Comparison of ENCODE assay signal across 8 mouse cellular contexts in genomic region chr7:140125278-140126021, GRCm38 (mm10). TPM values are rescaled to one million over a fixed set of nuclear protein-coding genes. Genes with fewer than 3 reads are reported as not detected.
DNase-seq lines count a peak whose midpoint lies in the region; ATAC-seq lines count a peak whose summit lies in the region.

No protein-coding gene starts in this region.

- H3K9ac ChIP-seq in hindbrain, embryonic 14.5 days: peak overlapping the region; percentile 76

- ATAC-seq in hindbrain, embryonic 14.5 days (ENCODE audit: low FRiP score): peak; percentile 96

- peak overlapping the region; percentile 75 for H3K4me3 ChIP-seq in hindbrain, embryonic 14.5 days (replicated peaks; ENCODE audit: low read length)

- peak; percentile 81 for DNase-seq in WW6 (ENCODE audit: low read depth, low spot score)
- peak; percentile 87 to 93 for DNase-seq in cerebellum, postnatal 36 days
- DNase-seq in frontal cortex, postnatal 25 days (ENCODE audit: low spot score in 2 of 2): peak; percentile 61 to 72
- peak; percentile 84 for DNase-seq in hindbrain, embryonic 14.5 days (ENCODE audit: low spot score)
- peak; percentile 85 to 87 for DNase-seq in layer of hippocampus, postnatal 36 days
- DNase-seq in lung, postnatal 25 days (ENCODE audit: low spot score): peak; percentile 95
- DNase-seq in retina, adult 2 months (ENCODE audit: low read depth, low spot score): peak; percentile 72
- DNase-seq in thymus, postnatal 25 days: peak; percentile 93

- no peaks in the 10 kb centered on the region for H3K27me3 ChIP-seq in hindbrain, embryonic 14.5 days (ENCODE audit: control insufficient read depth, insufficient read depth, low read length)

- peak overlapping the region; percentile 90 for H3K4me2 ChIP-seq in hindbrain, embryonic 14.5 days (replicated peaks)

- 2% methylated on average over 38 of the region's 40 CpGs for WGBS in hindbrain, embryonic 14.5 days

- peaks cover 9% of the 10 kb centered on the region; the same call in 1 of the 2 replicates for H3K4me1 ChIP-seq in hindbrain, embryonic 14.5 days (replicated peaks; ENCODE audit: control insufficient read depth, insufficient read depth, low read length)

- H3K9me3 ChIP-seq in hindbrain, embryonic 14.5 days (ENCODE audit: control insufficient read depth, low read length): no peaks in the 10 kb centered on the region

- no peaks in the 10 kb centered on the region for H3K36me3 ChIP-seq in hindbrain, embryonic 14.5 days (replicated peaks; ENCODE audit: control insufficient read depth, insufficient read depth)

- H3K27ac ChIP-seq in hindbrain, embryonic 14.5 days: peak overlapping the region; percentile 29; the same call in 1 of the 2 replicates

RNA-seq across cellular contexts. Expression of gene Echs1, which starts 9.2 kb away (rescaled TPM):
- polyA plus RNA-seq in hindbrain, embryonic 14.5 days (2014; fragmentation: Nextera tagmentation; extraction: Ambion mirVana): 123 and 127 TPM in 2 replicates
- total RNA-seq in layer of hippocampus, postnatal 36 days (2021): 10 to 100 TPM; 60.2 to 61.0 TPM

RNA-seq across cellular contexts. Expression of gene Paox, which starts 9.9 kb away (rescaled TPM):
- polyA plus RNA-seq in hindbrain, embryonic 14.5 days (2014; fragmentation: Nextera tagmentation; extraction: Ambion mirVana): 9.2 and 10.7 TPM in 2 replicates
- total RNA-seq in layer of hippocampus, postnatal 36 days (2021): 1 to 10 TPM; 3.0 to 3.4 TPM

RNA-seq across cellular contexts. Expression of gene Mtg1, which starts 11.9 kb away (rescaled TPM):
- polyA plus RNA-seq in hindbrain, embryonic 14.5 days (2014; fragmentation: Nextera tagmentation; extraction: Ambion mirVana): 26.0 and 30.6 TPM in 2 replicates
- 10 to 100 TPM; 23.0 to 27.3 TPM for total RNA-seq in layer of hippocampus, postnatal 36 days (2021)

RNA-seq across cellular contexts. Expression of gene Fuom, which starts 23.2 kb away (rescaled TPM):
- polyA plus RNA-seq in hindbrain, embryonic 14.5 days (2014; fragmentation: Nextera tagmentation; extraction: Ambion mirVana): 40.0 and 42.0 TPM in 2 replicates
- 10 to 100 TPM; 47.0 to 50.7 TPM for total RNA-seq in layer of hippocampus, postnatal 36 days (2021)

RNA-seq across cellular contexts. Expression of gene Sprn, which starts 29.2 kb away (rescaled TPM):
- 18.7 and 21.6 TPM in 2 replicates for polyA plus RNA-seq in hindbrain, embryonic 14.5 days (2014; fragmentation: Nextera tagmentation; extraction: Ambion mirVana)
- total RNA-seq in layer of hippocampus, postnatal 36 days (2021): 100 to 1,000 TPM; 165 to 170 TPM

Comparison
In these comparisons a context has a peak if more than half of its experiments do, and no peak if none do; other contexts are left out.
1. Peak in every context shown above with its lines: DNase-seq, ATAC-seq, H3K4me3 ChIP-seq and H3K27ac ChIP-seq.